7 mouse cellular contexts compared by ENCODE assay signal in the genomic region with DNA sequence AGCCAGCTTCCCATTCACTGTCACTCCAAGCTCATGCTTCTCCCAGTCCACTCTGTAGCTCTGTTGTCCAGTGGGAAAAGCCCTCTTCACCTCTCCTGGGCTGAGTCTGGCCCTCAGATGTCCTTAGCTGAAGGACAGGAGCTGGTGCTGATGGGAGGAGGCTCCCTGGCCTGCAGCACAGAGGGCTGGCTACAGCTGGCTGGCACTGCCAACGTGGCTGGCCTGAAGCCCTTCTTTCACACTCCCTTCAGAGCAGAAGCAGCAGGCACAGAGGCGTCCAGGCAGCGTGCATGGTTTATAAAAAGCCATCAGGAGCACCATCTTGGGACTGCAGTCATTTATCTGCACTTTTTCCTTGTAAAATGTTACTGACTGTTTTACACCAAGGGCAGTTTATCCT. TPM values are rescaled to one million over a fixed set of nuclear protein-coding genes. Genes with fewer than 3 reads are reported as not detected.
A peak's percentile ranks its signal among the peaks of the same experiment; 100 is the strongest.
DNase-seq lines count a peak whose midpoint lies in the region; ATAC-seq lines count a peak whose summit lies in the region.

No protein-coding gene starts in this region.

- H3K36me3 ChIP-seq in neural tube, embryonic 14.5 days (ENCODE audit: control insufficient read depth, insufficient read depth, low read length) = no peaks in the 10 kb centered on the region

- H3K4me1 ChIP-seq in neural tube, embryonic 14.5 days (ENCODE audit: control insufficient read depth, insufficient read depth, low read length) = peaks cover 8% of the 10 kb centered on the region

- H3K4me2 ChIP-seq in neural tube, embryonic 14.5 days (ENCODE audit: low read depth, low read length) = no peak overlapping the region

- H3K4me3 ChIP-seq in neural tube, embryonic 14.5 days (ENCODE audit: low read depth, low read length) = no peak overlapping the region

- H3K27ac ChIP-seq in neural tube, embryonic 14.5 days (ENCODE audit: low read depth, low read length) = no peak overlapping the region; the same call in 1 of the 2 replicates

- peak; percentile 69; the same call in 1 of the 2 replicates for ATAC-seq in neural tube, embryonic 14.5 days (ENCODE audit: low read depth)

- no peaks in the 10 kb centered on the region for H3K9me3 ChIP-seq in neural tube, embryonic 14.5 days (ENCODE audit: control insufficient read depth, low read length)

- H3K27me3 ChIP-seq in neural tube, embryonic 14.5 days (ENCODE audit: control insufficient read depth, insufficient read depth, low read length) = no peaks in the 10 kb centered on the region

- peak; percentile 23 for DNase-seq in kidney, adult 18-20 months
- no peak for DNase-seq in kidney, postnatal 4 days
- peak; percentile 3 to 14 for DNase-seq in cerebellum, postnatal 36 days
- peak; percentile 25 for DNase-seq in heart, postnatal 4 days
- DNase-seq in liver = no peak
- DNase-seq in spleen, postnatal 10 days (ENCODE audit: low spot score in 2 of 2) = no peak

- WGBS in neural tube, embryonic 14.5 days = 26% methylated on average over 3 of the region's 3 CpGs

- no peak overlapping the region for H3K9ac ChIP-seq in neural tube, embryonic 14.5 days (replicated peaks; ENCODE audit: low read depth, low read length)

RNA-seq across cellular contexts. Expression of gene Olfm4, which starts 13.7 kb away (rescaled TPM):
- total RNA-seq in heart, postnatal 4 days (2021) = under 1 TPM; 0.41 to 0.77 TPM
- polyA plus RNA-seq in neural tube, embryonic 14.5 days (2014; fragmentation: Nextera tagmentation; extraction: Ambion mirVana) = 0.91 and 1.1 TPM in 2 replicates

Comparison
In these comparisons a context has a peak if more than half of its experiments do, and no peak if none do; other contexts are left out.
1. DNase-seq: peak in kidney, adult 18-20 months (single experiment), cerebellum, postnatal 36 days (2 of 2) and heart, postnatal 4 days (single experiment); none in kidney, postnatal 4 days (0 of 2), liver (single experiment) and spleen, postnatal 10 days (0 of 2).